In genomic region chr5:140607001-140607835, GRCm38 (mm10) we compare ENCODE assay signal across 8 mouse cellular contexts. TPM values are rescaled to one million over a fixed set of nuclear protein-coding genes. Genes with fewer than 3 reads are reported as not detected.
A peak's percentile ranks its signal among the peaks of the same experiment; 100 is the strongest.
DNase-seq lines count a peak whose midpoint lies in the region; ATAC-seq and TF ChIP-seq lines count a peak whose summit lies in the region.

TSS of gene Lfng (plus strand) at chr5:140607320.

- peak; percentile 16; the same call in 1 of the 2 replicates for TF ChIP-seq POLR2A in olfactory bulb, adult 2 months (IDR thresholded peaks at IDR 0.05; ENCODE audit: insufficient read depth, low read depth, low read length)

- peak within 1 kb of the TSS; percentile 72 to 79 for H3K4me3 ChIP-seq in ES-E14 (ENCODE audit: insufficient read depth in 1 of 2, low read depth in 1 of 2, low read length in 2 of 2, poor library complexity in 1 of 2, severe bottlenecking in 1 of 2)
- H3K4me3 ChIP-seq in forebrain, embryonic 15.5 days, result peak within 1 kb of the TSS; percentile 62
- H3K4me3 ChIP-seq in lung, embryonic 15.5 days, result peak within 1 kb of the TSS; percentile 68
- peak within 1 kb of the TSS; percentile 50 for H3K4me3 ChIP-seq in olfactory bulb, adult 2 months (ENCODE audit: insufficient read depth, low read depth, low read length)

- H3K27ac ChIP-seq in ES-E14 (ENCODE audit: insufficient read depth, low read depth, low read length, poor library complexity, severe bottlenecking), result no peak within 1 kb of the TSS
- H3K27ac ChIP-seq in forebrain, embryonic 15.5 days (replicated peaks), result peak within 1 kb of the TSS; percentile 93
- H3K27ac ChIP-seq in lung, embryonic 15.5 days, result peak within 1 kb of the TSS; percentile 99
- peak within 1 kb of the TSS; percentile 23; the same call in 1 of the 2 replicates for H3K27ac ChIP-seq in olfactory bulb, adult 2 months (ENCODE audit: insufficient read depth, low read depth, low read length)

- peak; percentile 85 for DNase-seq in ES-E14 (ENCODE audit: low read depth, low spot score)
- DNase-seq in c-Kit-positive CD71-positive TER-119-positive erythroid progenitor cells, embryonic 14.5 days (ENCODE audit: low spot score), result peak; percentile 91
- peak; percentile 94 for DNase-seq in heart, postnatal 25 days (ENCODE audit: low spot score)
- DNase-seq in layer of hippocampus, adult 18-20 months (ENCODE audit: low spot score in 2 of 2), result peak; percentile 67 to 76
- peak; percentile 62 for DNase-seq in thymus, postnatal 0 days (ENCODE audit: low spot score)

- H3K9ac ChIP-seq in ES-E14 (ENCODE audit: insufficient read depth, low read depth, low read length, poor library complexity, severe bottlenecking), result peak within 1 kb of the TSS; percentile 67
- H3K9ac ChIP-seq in forebrain, embryonic 15.5 days (replicated peaks), result peak within 1 kb of the TSS; percentile 62
- H3K9ac ChIP-seq in lung, embryonic 15.5 days, result peak within 1 kb of the TSS; percentile 77

- H3K9me3 ChIP-seq in ES-E14 (ENCODE audit: control insufficient read depth, insufficient read depth, low read depth, low read length), result no peaks in the 10 kb centered on the region
- H3K9me3 ChIP-seq in forebrain, embryonic 15.5 days, result no peaks in the 10 kb centered on the region
- no peaks in the 10 kb centered on the region for H3K9me3 ChIP-seq in lung, embryonic 15.5 days

- no peaks in the 10 kb centered on the region for H3K27me3 ChIP-seq in forebrain, embryonic 15.5 days
- peaks cover 36% of the 10 kb centered on the region for H3K27me3 ChIP-seq in lung, embryonic 15.5 days

- peak within 1 kb of the TSS; percentile 98 for H3K4me2 ChIP-seq in forebrain, embryonic 15.5 days (replicated peaks)
- H3K4me2 ChIP-seq in lung, embryonic 15.5 days, result peak within 1 kb of the TSS; percentile 91

- H3K36me3 ChIP-seq in ES-E14 (ENCODE audit: control insufficient read depth, insufficient read depth, low read length, poor library complexity, severe bottlenecking), result no peaks in the 10 kb centered on the region
- no peaks in the 10 kb centered on the region for H3K36me3 ChIP-seq in forebrain, embryonic 15.5 days
- no peaks in the 10 kb centered on the region for H3K36me3 ChIP-seq in lung, embryonic 15.5 days

- WGBS in forebrain, embryonic 15.5 days, result under 1% methylated on average over 91 of the region's 91 CpGs
- under 1% methylated on average over 89 of the region's 91 CpGs for WGBS in lung, embryonic 15.5 days
- under 1% methylated on average over 87 of the region's 91 CpGs for WGBS in olfactory bulb, adult 2 months

- ATAC-seq in forebrain, embryonic 15.5 days (replicated peaks), result peak; percentile 53
- ATAC-seq in lung, embryonic 15.5 days (ENCODE audit: borderline replicate concordance, extremely low read depth, low FRiP score, low TSS enrichment), result peak; percentile 50

- in situ Hi-C loops in ES-E14 (cut with MboI; ENCODE audit: low sequenced_read_pairs in 2 of 2, unreplicated experiment in 2 of 2), result no loop called here

- peak; percentile 15; the same call in 1 of the 2 replicates for TF ChIP-seq CTCF in olfactory bulb, adult 2 months (IDR thresholded peaks at IDR 0.05; ENCODE audit: insufficient read depth, low read depth, low read length)

- peaks cover 0 to 26% of the 10 kb centered on the region in 2 experiments; a peak in 2 of 4 replicates for H3K4me1 ChIP-seq in ES-E14 (ENCODE audit: control insufficient read depth in 2 of 2, insufficient read depth in 2 of 2, low read length in 2 of 2, poor library complexity in 1 of 2)
- peaks cover 63% of the 10 kb centered on the region for H3K4me1 ChIP-seq in forebrain, embryonic 15.5 days
- peaks cover 63% of the 10 kb centered on the region for H3K4me1 ChIP-seq in lung, embryonic 15.5 days
- H3K4me1 ChIP-seq in olfactory bulb, adult 2 months (ENCODE audit: control insufficient read depth, insufficient read depth, low read length), result peaks cover 58% of the 10 kb centered on the region

- intact Hi-C loops in heart, postnatal 25 days (cut with DNase I), result no loop called here

TF ChIP-seq in ES-E14, 5 proteins besides CTCF, POLR2A, EP300 and RAD21:
- no peak for TF ChIP-seq ZNF384 (IDR thresholded peaks at IDR 0.05; ENCODE audit: low read depth, low read length)
- no peak for TF ChIP-seq MAFK (IDR thresholded peaks at IDR 0.05; ENCODE audit: insufficient read depth, low read depth, low read length)
- TF ChIP-seq HCFC1 (IDR thresholded peaks at IDR 0.05; ENCODE audit: borderline replicate concordance, insufficient read depth, low read length), result no peak
- TF ChIP-seq ZC3H11A (IDR thresholded peaks at IDR 0.05; ENCODE audit: borderline replicate concordance, low read depth, low read length), result no peak

RNA-seq across cellular contexts. Expression of gene Lfng, which starts in this region (rescaled TPM):
- 13.3 and 28.1 TPM in 2 replicates for total RNA-seq in ES-E14 (2012; rRNA removed)
- polyA plus RNA-seq in forebrain, embryonic 15.5 days (2015; fragmentation: Nextera tagmentation; extraction: Ambion mirVana), result 25.7 and 28.8 TPM in 2 replicates
- 10 to 100 TPM in 1 of 2 experiments, 1 to 10 TPM in 1; 7.3 to 10.8 TPM for total RNA-seq in heart, postnatal 25 days (2021)
- 10 to 100 TPM; 19.3 to 21.2 TPM for total RNA-seq in layer of hippocampus, adult 18-20 months (2021)
- polyA plus RNA-seq in lung, embryonic 15.5 days (2015; fragmentation: Nextera tagmentation; extraction: Ambion mirVana), result 22.5 and 27.8 TPM in 2 replicates
- polyA plus RNA-seq in olfactory bulb, adult 2 months (2012; ENCODE audit: insufficient read depth, insufficient read length, low replicate concordance, missing spikeins), result not detected in 2 replicates
- 13.2 and 13.3 TPM in 2 replicates for polyA plus RNA-seq in thymus, postnatal 0 days (2015; fragmentation: Nextera tagmentation; extraction: Ambion mirVana)
